Mouse (Mus musculus) lung, postnatal 4 days (tissue): ENCODE data around the gene 1110008P14Rik.
A peak's percentile ranks its signal among the peaks of the same experiment; 100 is the strongest.

Experiments used
- DNase-seq, 2 experiments: peaks; one replicate each; pipeline ENCODE4 v3.0.0; 2021

The 1110008P14Rik gene

DNA sequence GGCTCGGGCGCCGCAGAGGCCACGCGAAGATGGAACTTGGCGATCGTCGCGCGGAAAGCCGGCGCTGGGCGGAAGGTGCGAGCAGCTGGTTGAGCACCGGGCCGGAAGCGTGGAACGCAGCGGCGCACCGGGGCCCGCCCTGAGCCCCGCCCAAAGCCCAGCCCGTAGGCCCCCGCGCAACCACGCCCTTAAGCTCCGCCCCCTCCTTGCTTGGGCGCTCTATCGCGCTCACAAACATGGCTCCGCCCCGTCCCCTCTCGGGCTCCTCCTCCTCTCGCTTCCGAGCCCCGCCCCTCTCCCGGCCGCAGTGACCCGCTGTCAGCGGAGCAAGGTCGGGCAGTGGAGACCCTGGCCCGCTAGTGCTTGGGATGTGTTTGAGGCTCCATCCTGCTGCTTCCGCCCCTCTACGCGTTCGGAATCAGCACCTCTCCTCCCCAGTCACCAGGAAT, at the start of gene 1110008P14Rik:
1110008P14Rik (minus strand) TSS at position 164 of the 449 bp plus-strand sequence.
- DNase-seq, result peak; percentile 95 to 97

DNA sequence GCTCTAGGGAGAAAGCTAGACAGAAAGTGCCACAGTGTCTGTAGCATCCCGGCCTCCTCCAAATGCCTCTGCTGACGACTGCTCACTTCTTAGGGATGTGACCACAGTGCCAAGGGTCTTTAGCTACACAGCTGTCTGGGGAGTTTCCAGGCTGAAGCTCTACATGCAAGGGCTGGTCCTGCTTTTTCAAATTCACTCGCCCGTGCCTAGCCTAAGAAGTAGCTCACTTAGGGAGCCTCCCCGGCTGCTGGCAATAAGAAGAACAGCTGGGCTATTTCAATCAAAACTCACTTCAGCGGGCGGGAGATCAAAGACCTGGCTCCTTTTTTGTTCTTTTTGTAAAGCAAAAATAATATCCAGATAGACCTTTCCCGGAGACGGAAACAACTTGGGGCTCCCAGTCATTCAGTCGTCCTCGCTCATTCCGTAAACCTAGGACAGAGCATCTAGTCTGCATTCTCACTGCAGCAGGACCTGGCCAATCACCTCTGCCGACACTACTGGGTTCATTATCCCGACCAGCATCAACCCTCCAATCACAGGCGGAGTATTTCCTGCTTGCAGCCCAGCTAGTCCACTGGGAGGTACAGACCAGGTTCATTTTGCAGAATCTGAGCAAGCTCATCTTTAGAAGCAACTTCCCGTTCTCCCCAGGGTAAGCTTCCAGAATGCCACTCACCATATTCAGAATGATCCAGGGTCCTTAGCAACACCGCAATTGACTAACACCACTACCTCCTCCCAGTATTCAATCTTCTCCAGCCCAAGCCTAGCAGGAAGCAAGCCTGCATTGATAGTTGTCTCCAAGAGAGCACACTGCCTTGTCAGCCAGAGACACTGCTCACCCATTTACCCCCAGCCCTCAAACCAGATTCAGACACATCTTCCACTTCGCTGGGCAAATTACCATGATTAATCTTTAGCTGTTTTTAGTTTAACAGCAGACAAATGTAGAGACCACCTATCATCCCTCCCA, 49.3 kb upstream of the 1110008P14Rik start:
- DNase-seq, result peak; percentile 70 to 77

DNA sequence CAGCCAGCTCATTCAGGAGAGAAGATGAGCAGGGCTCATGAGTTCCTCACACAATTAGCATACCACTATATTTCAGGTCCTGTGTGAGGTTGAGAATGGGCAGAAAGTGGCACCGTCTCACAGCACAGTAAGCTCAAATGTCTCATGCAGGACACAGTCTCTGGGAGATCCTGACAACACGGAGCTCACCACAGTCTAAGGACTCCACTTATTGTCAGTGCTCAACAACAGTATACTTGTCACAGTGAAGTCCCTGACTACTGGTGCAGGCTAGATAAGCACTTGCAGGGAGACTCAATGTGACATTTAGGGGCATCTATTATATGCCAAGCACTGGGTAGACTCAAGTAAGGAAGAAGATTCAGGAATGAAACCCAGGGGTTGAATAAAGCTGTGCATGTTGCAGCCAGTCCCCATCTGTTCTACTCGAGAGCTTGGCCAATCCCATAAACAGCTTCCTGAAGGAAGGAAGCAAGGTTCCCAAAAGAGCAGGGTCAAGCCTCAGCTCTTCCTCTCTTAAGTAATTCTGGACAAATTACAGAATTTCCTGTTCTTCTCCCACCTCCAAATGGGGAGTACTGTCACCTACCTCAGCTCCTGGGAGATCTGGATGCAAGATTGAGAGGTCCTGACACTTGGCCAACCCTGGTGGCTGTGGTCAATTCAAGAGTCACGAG, 47.6 kb upstream of the 1110008P14Rik start:
- no peak for DNase-seq

DNA sequence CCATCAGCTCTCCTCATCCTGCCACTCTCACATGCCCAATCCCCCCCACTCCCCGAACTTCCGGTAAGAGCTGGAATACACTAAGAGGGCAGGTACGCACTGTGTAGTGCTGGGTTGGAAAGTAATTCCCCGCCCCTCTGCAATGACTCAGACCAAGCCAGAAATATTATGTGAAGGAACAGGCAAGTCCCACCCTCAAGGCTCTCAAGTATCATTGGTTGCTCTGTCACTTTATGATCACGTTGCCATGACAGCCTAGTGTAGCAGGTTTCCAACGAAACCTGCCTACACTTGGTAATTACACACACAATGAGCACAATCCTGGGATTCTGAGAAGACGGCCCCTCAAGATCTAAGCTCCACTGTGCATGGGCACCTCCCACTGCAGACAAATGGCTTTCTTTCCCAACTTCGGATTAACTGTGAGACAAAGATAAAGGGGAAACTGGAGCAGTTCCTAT, 46.6 kb upstream of the 1110008P14Rik start:
- peak; percentile 57 to 59 for DNase-seq

DNA sequence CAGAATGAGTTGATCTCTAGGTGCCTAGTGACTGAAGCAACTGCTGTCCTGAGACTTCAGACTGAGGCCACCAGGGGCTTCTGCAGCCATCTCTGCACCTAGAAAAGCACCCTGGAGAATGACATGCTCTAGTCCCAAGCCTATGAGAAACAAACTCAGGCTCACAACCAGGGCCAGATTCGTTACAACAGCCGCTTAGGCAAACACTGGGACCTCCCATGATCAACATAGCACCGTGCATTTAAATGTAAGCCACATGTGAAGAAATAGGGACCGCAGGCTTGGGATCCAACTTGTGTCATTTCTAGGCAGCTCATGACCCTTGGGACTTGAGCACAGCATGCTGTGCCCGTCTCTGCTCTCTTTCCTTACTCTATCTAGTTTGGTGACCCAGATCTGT, 46.0 kb upstream of the 1110008P14Rik start:
- no peak for DNase-seq

DNA sequence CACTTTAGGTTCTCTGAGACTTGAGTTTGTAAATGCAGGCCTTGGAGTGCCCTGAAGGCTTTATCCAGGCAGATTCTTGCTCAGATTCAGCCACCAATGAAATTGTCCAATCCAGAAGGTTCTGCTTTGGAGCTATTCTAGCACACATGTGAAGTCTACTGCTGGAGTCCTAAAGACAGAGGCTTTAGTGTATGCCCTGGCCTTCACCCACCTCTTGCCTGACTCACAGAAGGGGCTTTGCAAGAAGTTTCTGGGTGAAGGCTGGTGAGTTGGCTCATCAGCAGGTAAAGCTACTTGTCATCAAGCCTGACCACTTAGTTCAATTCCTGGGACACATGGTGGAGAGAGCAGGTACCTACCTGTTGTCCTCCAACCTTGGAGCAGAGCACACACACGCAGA, 44.4 kb upstream of the 1110008P14Rik start:
- DNase-seq, result no peak

DNA sequence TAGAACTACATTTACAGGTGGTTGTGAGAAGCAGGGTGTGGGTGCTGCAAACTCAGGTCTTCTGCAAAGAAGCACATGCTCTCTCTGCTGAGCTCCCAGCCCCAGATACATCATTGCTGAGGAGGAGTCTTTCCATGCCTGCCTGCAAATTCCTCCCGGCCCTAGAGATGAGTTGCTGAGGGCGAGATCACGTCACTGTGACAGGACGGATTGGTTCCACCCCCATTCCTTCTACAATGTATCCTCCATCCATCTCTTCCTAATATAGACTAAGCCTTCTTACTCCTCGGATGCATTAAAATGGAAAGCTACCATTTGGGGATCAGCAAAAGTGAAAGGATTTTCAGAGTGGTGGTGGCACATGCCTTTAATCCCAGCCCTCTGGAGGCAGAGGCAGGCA, 43.8 kb upstream of the 1110008P14Rik start:
- DNase-seq, result no peak

DNA sequence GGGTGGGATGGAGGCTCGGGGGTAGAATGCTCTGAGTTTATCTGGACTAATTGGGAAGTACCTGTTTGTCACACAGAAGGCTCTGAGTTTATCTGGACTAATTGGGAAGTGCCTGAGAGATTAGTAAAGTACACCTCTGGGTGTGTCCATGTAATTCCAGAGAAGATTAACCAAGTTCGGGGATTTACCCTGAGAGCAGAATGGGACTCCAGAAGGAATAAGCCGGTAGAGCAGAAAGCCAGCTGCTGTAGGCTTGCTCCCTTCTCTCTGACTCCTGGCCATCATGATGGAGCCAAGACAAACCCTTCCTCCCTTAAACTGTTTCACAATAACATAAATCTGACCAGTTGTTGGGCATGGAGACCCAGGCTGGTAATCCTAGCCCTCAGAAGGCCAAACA, 43.1 kb upstream of the 1110008P14Rik start:
- DNase-seq, result no peak

DNA sequence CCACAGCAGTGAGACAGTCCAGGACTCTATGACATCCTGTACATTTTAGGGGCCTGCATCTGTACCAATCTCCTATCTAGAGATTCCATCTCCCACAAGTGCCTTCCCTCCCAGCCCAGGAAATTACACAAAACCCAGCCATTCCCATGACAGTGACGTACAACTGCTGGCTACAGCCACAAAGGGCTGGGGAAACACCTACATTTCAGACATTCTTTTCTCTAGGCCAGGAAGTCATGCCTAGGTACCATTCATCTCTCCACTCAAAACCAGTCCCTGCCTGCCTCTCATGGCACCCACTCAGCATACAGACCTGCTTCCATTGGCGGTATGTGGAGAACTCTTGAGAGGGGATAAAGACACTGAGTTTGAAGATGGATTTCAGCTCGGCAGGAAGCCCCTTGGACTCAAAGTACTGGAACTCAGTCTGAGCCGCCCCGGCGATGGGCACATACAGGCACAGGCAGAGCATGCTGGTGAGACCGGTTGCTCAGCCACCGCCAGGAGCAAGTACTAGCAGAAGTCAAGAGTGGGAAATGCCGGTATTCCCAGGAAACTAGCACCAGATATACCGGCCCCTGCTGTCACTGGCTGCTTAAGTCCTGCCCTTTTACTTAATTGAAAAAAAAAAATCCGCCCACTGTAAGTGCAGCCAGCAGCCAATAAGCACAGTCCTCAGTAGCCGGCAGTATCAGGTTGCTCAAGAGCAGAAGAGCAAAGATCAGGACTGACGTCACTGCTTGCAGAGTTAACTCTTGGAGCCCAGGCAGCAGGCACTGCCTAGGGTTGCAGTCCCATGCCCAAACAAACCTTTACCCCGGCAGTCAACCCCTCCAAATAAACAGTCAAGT, 42.0 kb upstream of the 1110008P14Rik start:
- peak; percentile 84 to 86 for DNase-seq

DNA sequence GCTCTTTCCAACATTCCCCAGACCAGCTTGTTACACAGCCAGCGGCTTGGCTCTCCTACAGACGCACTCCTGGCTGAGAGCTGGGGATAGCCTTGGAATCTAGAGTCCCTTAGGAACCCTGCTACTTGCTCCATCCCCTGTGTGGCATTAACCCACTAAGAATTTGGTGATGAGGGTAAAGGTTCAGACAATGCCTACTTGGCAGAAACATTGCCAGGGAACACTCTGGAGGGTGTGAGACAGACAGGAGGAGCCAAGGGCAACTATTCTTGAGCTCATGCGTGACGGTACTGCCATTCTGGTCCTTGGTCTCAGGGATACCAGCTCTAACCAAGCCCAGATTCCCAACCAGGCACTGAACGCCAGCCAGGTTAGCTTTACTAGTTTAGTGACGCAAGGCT, 40.1 kb upstream of the 1110008P14Rik start:
- DNase-seq, result no peak

DNA sequence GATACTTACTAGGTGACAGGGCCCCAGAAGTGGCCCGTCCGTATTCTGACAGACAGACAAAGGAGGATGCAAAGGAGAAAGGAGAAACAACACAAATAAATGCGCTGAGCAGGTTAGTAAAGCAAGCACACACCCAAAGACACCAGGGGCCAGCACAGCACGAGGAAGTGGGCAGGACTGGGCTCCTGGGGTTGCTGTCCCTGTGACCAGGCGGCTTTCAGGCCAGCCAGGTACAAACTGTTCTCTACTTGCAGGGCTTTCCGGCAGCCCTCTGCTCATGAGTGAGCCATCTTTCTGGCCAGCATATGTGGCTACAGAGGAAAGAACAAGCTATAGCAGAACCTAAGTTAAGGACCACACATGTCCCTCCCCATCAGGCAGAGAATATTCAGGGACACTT, 38.9 kb upstream of the 1110008P14Rik start:
- no peak for DNase-seq

DNA sequence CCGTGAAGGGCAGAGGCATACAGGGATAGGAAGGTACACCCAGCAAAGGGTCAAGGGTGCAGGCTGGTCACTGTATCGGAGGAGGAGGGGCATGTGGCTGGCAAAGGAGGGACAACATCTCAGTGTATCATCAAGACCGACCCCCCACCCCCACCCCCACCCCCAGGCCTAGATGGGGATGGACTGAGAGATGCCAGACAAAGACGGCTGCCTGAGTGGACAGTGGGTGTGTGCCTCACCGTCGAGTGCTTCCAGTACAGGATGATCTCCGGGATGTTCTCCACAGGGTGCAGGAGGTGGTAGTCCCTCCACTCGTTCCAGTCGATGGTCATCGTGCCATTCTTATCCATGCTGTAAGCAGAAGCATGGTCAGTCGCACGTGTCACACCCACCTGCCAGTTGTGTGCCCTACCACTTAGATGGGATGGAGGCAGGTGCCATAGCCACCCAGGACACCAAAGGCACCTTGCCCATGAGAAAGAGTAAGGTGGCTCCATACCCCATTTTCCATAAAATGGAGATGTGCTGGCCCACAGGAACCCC, 38.4 kb upstream of the 1110008P14Rik start:
- DNase-seq, result no peak

DNA sequence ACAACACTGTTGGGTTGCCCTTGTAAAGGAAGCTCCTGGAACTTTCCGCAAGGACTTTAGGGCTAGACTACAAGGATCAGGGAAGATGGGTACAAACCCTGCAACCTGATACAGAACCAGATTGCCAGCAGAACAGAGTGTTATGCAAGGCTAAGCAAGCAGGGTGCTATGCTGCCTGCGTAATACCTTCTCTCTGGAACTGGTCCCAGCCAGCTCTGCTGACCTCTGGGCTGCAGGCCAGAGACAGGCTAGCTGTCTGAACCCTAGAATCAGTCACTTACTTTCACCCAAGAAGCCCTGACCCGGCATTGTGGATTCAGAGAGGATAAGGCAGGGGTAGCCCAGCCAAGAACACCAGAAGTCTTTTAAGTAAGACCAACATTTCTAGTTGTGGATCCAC, 37.6 kb upstream of the 1110008P14Rik start:
- DNase-seq, result peak; percentile 49 to 75

DNA sequence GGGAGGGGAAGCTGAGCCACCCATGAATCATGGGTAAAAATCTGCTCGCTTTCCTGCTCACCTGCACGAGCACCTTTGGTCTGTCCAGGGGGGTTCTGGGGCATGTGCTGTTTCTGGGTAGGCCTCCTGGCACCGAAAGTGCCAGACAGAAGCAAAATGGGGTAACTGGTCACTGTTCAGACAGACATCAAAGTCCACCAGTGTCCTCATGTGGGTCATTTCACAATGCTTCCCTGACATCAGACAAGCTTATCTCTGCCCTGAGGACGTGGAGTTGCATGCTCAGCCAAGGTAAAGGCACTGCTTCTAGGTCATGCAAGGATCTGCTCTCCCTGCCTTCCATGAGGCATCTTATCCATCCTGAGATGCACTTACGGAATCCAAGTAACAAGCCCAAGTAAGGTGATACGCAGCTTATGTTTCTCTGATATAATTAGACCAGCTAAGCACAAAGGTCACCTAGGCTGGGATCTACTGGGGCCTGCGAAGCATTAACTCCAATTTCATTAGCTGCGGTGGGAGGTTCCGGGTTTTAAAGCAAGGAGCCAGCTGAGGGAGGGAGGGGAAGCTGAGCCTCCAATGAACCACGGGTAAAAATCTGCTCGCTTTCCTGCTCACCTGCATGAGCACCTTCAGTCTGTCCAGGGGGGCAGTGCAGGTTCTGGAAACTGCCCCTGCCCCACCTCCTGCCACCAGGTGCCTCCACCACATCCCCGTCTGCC, 36.9 kb upstream of the 1110008P14Rik start:
- DNase-seq, result no peak

DNA sequence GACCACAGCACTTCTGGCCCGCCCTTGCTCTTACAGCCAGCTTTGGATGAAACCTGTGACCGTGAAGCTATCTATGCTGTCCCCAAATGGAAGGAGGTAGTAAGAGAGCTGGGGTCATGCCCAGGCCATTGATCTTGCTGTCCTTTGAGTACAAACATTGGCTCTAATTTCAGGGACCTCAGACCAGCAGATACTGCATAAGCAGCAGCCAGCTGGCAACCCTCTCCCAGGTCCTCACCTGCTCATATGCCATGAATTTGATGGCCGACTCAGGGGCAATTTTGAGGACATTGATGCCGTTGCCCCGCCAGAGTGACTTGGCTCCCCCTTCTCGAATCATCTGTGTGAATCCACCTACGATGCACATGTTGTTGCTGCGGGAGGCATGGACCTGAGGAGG, 35.7 kb upstream of the 1110008P14Rik start:
- no peak for DNase-seq

DNA sequence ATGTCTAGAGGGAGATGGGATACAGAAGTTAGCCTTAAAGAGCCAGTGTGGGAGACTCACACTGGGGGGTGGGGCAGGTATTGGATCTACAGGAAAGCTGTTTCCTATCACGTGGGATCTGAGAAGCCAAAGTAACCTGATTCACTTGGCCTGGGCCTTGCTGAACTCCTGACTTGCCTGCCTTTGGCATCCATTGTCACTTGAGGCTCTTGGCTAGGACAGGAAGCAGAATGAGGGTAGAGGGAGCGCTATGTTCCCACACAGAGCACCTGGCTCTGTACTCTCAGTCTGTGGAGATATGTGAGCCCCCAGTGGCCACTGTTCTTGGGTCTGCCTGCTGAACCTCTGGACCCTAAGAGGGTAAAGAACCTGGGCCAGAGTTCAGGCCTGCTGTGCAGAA, 34.8 kb upstream of the 1110008P14Rik start:
- no peak for DNase-seq

DNA sequence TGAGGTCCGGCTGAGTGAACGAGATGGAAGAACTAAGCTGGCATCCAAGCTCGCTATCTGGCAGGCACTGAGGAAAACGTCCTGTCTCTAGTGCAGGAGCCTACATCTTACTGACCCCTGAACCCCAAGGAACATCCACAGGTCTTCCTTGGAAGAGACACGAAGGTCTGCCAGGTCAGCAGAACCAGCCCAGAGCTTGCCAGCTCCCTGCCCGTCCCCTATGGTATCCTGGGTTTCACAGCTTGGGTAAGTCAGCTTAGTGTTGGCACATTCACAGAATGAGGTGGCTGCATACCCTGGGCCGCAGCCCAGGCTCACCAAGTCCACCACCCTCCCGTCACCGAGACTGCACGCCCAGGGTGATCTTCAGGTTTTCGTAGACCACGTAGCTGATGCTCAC, 34.1 kb upstream of the 1110008P14Rik start:
- DNase-seq, result no peak

DNA sequence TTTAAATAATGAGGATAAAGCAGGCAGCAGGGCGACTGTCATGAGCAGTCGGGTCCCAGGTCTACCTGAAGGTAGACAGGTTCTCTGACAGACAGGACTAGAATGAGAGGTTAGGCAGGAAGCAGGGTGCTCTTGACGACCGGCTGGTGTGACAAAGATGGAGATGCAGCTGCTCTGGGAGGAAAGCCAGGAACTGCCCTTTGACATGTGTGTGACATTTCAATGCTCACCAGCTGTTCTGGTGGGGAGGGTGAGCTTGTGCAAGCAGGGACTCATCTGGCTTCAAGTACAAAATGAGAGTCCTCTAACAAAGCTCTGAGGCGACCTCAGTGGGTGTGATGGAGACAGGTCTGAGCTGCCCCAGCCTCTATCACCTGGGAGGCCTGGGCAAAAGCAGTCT, 32.2 kb upstream of the 1110008P14Rik start:
- DNase-seq, result peak; percentile 63 to 83

DNA sequence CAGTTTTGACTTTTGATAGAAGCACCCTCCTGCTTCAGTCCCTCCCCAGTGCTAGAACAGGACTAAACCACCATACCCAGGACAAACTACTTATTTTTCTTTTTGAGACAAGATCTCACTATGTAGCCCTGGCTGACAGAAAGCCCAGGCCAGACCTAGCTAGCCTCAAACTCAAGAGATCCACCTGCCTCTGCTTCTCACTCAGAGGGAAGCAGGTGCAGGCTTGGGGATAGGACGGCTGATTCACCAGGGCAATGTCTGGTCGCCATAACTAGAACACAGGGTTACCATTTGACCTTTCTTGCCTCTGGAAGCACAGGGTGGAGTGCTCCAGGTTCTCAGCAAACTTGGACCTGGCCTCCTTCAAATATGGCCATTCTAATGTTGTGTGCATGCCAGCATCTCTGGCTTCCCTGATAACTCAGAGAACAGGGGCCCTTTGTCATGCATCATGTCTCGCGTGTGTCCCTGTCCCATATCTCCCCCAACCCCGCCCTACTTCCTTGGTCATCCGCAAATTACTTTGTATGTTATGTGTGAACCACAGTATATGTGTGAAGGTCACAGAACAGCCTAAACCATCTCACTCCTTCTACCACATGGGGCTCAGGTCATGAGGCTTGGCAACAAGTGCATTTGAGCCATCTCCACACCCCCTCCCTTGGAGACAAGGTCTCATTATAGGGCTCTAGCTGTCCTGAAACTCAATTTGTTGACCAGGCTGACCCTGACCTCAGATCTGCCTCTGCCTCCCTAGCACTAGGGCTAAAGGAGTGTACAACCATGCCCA, 31.2 kb upstream of the 1110008P14Rik start:
- no peak for DNase-seq

DNA sequence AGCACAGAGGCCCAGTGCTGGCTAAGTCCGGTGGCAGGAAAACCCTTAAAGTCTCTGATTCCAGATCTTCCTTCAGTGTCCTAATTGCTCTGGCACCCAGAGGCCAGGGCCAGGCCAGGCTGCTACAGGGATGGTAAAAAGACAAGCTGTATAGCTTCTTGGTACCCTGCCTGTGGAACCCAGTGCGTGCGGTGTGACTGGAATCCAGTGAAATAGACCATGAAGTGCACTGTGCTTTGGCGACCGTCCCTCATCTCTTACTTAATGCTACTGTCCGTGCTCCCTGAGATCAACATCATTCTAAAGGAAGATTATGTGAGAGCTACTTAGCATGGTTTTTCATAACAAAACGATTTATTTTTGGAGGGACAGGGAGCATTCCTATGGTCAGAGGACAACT, 29.7 kb upstream of the 1110008P14Rik start:
- no peak for DNase-seq
